Mouse (Mus musculus) macrophage (primary cell): ENCODE data around the gene Gm27021. TPM values are rescaled to one million over a fixed set of nuclear protein-coding genes. Genes with fewer than 3 reads are reported as not detected.

ENCODE experiments used
- H3K27ac ChIP-seq: fragments of 350-480 bp; formaldehyde crosslinking; 2 replicates; pipeline ENCODE4 v1.9.0; 2021
- H3K36me3 ChIP-seq: fragments of 350-480 bp; formaldehyde crosslinking; 2 replicates; pipeline ENCODE4 v1.9.0; 2021; ENCODE audit errors: inconsistent target
- H3K4me3 ChIP-seq: fragments of 350-480 bp; formaldehyde crosslinking; 2 replicates; pipeline ENCODE4 v1.9.0; 2021; ENCODE audit errors: inconsistent target
- H3K79me2 ChIP-seq: fragments of 350-480 bp; formaldehyde crosslinking; 2 replicates; pipeline ENCODE4 v1.9.0; 2021; ENCODE audit errors: inconsistent target
- WGBS: methylation state at CpG from one replicate; pipeline ENCODE4 v1.1.7; 2026; ENCODE audit warnings: inconsistent platforms; ENCODE audit not compliant: missing documents; 5-methylcytosine and 5-hydroxymethylcytosine counted together
- polyA plus RNA-seq: library from polyadenylated mRNA; stranded (reverse); fragments of 250-400 nt; gene quantifications from 3 replicates; pipeline ENCODE4 v1.2.4, GENCODE M21; 2018; ENCODE audit warnings: inconsistent platforms

Gm27021 gene
- polyA plus RNA-seq, 1 experiment from 2014 or later = not detected

- H3K4me3 ChIP-seq = peak within 1 kb of the TSS; percentile 79
- peak within 1 kb of the TSS; percentile 38 for H3K27ac ChIP-seq
- WGBS = under 1% methylated on average over 67 of the region's 67 CpGs
- peaks cover 13% of the 10 kb centered on the region; the same call in 1 of the 2 replicates for H3K79me2 ChIP-seq
- no peaks in the 10 kb centered on the region for H3K36me3 ChIP-seq
These were observed 78.7 kb downstream of the Gm27021 start, which contains the start of gene Gins2 for GRCm38 (mm10) chr8:120588908-120589771. Gene Gins2 (minus strand): TSS chr8:120589304.

- WGBS = 91% methylated on average over 10 of the region's 10 CpGs
- Histone ChIP-seq H3K36me3 (peaks cover 12% of the 10 kb centered on the region), H3K27ac (no peak overlapping the region)
These were observed 82.4 kb downstream of the Gm27021 start for GRCm38 (mm10) chr8:120585521-120585920.

GRCm38 (mm10) chr8:120581811-120582210 lies 86.1 kb downstream of the Gm27021 start:
- H3K36me3 ChIP-seq = peaks cover 49% of the 10 kb centered on the region
- 92% methylated on average over 8 of the region's 8 CpGs for WGBS
- H3K4me3 ChIP-seq = no peak overlapping the region
- H3K27ac ChIP-seq = no peak overlapping the region
- H3K79me2 ChIP-seq = 0 out of 2 replicates have a peak, but pooled peaks cover 3% of the 10 kb centered on the region

More at GRCm38 (mm10) chr8:120585521-120585920, 82.4 kb downstream of the Gm27021 start:
- Histone ChIP-seq H3K79me2 (peaks cover 13% of the 10 kb centered on the region; the same call in 1 of the 2 replicates), H3K4me3 (no peak overlapping the region)

- 93% methylated on average over 12 of the region's 12 CpGs for WGBS
- H3K36me3 ChIP-seq = peaks cover 54% of the 10 kb centered on the region
- no peak overlapping the region for H3K4me3 ChIP-seq
- H3K79me2 ChIP-seq = no peaks in the 10 kb centered on the region
- no peak overlapping the region for H3K27ac ChIP-seq
These were observed 86.5 kb downstream of the Gm27021 start for GRCm38 (mm10) chr8:120581329-120581728.

- Histone ChIP-seq H3K4me3 (no peak overlapping the region), H3K36me3 (peaks cover 62% of the 10 kb centered on the region), H3K27ac (no peak overlapping the region), H3K79me2 (no peaks in the 10 kb centered on the region)
- WGBS = 93% methylated on average over 8 of the region's 8 CpGs
These were observed 87.4 kb downstream of the Gm27021 start for GRCm38 (mm10) chr8:120580336-120581000.

GRCm38 (mm10) chr8:120577821-120578220 lies 90.1 kb downstream of the Gm27021 start:
- H3K36me3 ChIP-seq = peaks cover 89% of the 10 kb centered on the region
- no peak overlapping the region for H3K4me3 ChIP-seq
- WGBS = 95% methylated on average over 16 of the region's 17 CpGs
- no peaks in the 10 kb centered on the region for H3K79me2 ChIP-seq
- H3K27ac ChIP-seq = no peak overlapping the region

GRCm38 (mm10) chr8:120575801-120576200 lies 92.1 kb downstream of the Gm27021 start:
- no peak overlapping the region for H3K27ac ChIP-seq
- peaks cover 92% of the 10 kb centered on the region for H3K36me3 ChIP-seq
- no peaks in the 10 kb centered on the region for H3K79me2 ChIP-seq
- WGBS = 93% methylated on average over 9 of the region's 9 CpGs
- no peak overlapping the region for H3K4me3 ChIP-seq

GRCm38 (mm10) chr8:120574941-120575340 lies 92.9 kb downstream of the Gm27021 start:
- no peak overlapping the region for H3K4me3 ChIP-seq
- 97% methylated on average over 17 of the region's 19 CpGs for WGBS
- H3K79me2 ChIP-seq = no peaks in the 10 kb centered on the region
- H3K27ac ChIP-seq = no peak overlapping the region
- H3K36me3 ChIP-seq = peaks cover 84% of the 10 kb centered on the region

GRCm38 (mm10) chr8:120573866-120574265 lies 94.0 kb downstream of the Gm27021 start:
- WGBS = 90% methylated on average over 11 of the region's 11 CpGs
- peaks cover 73% of the 10 kb centered on the region for H3K36me3 ChIP-seq
- H3K4me3 ChIP-seq = no peak overlapping the region
- no peaks in the 10 kb centered on the region for H3K79me2 ChIP-seq
- no peak overlapping the region for H3K27ac ChIP-seq

GRCm38 (mm10) chr8:120572534-120572933 lies 95.3 kb downstream of the Gm27021 start:
- 14% methylated on average over 20 of the region's 21 CpGs for WGBS
- Histone ChIP-seq H3K79me2 (no peaks in the 10 kb centered on the region), H3K27ac (peak overlapping the region; percentile 22; the same call in 1 of the 2 replicates), H3K4me3 (no peak overlapping the region), H3K36me3 (peaks cover 64% of the 10 kb centered on the region)

- Histone ChIP-seq H3K4me3 (no peak overlapping the region), H3K36me3 (peaks cover 64% of the 10 kb centered on the region), H3K27ac (no peak overlapping the region), H3K79me2 (peaks cover 2% of the 10 kb centered on the region; the same call in 1 of the 2 replicates)
- WGBS = 100% methylated on average over 8 of the region's 8 CpGs
These were observed 96.3 kb downstream of the Gm27021 start for GRCm38 (mm10) chr8:120571561-120571960.

DNA sequence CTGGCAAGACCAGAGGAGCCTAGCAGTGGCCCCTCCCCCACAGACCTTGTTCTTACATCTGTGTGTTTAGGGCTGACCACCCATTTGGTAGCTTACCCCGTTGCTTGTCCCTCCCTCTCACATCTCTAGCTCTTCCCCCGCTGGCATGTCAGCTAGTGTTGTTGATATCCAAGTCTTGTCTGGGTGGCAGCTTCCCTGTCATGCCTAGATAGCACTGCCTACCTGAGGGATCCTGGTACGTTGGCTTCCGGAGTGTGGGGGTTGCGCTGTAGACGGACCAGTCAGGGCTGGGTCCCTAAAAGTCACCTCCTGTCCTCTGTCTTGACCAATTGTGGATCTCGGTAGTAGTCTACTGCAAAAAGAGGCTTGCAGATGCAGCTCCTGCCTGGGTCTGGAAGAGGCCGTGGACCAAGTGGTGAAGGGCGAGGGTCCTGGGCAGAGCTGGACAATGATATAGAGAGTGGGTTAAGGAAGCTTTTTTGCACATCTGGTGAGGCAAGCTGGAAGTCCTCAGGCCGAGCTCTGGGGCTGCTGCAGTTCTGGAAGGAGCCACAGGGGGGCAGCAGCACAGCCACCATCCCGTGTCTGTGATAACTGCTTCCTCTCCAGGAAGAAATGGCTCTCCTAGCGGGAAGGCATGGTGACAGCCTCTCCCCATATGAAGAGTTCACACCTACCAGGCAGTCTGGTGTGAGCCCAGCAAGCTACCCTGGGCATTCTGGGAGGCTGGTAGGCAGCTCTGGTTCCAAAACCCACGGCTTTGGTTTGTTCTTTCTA lies 97.8 kb downstream of the Gm27021 start:
- 61% methylated on average over 13 of the region's 13 CpGs for WGBS
- no peak overlapping the region for H3K4me3 ChIP-seq
- peaks cover 51% of the 10 kb centered on the region for H3K36me3 ChIP-seq
- H3K79me2 ChIP-seq = peaks cover 16% of the 10 kb centered on the region; the same call in 1 of the 2 replicates
- H3K27ac ChIP-seq = no peak overlapping the region

DNA sequence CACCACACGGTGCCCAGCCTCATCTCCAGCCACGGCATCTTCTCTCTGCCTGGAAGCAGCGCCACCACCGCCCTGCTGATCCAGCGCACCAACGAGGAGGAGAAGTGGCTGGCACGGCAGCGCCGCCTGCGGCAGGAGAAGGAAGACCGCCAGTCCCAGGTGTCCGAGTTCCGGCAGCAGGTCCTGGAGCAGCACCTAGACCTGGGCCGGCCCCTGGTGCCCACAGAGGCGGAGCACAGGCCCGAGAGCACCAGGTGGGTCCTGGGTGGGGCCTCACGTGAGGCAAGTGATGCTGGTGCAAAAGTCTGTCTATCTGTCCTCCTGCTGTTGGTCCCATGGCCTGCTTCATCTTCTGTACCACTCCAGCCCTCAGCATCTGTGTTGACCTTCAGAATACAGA lies 98.8 kb downstream of the Gm27021 start:
- Histone ChIP-seq H3K36me3 (peaks cover 41% of the 10 kb centered on the region; the same call in 1 of the 2 replicates), H3K79me2 (peaks cover 17% of the 10 kb centered on the region; the same call in 1 of the 2 replicates)
- 95% methylated on average over 8 of the region's 17 CpGs for WGBS

DNA sequence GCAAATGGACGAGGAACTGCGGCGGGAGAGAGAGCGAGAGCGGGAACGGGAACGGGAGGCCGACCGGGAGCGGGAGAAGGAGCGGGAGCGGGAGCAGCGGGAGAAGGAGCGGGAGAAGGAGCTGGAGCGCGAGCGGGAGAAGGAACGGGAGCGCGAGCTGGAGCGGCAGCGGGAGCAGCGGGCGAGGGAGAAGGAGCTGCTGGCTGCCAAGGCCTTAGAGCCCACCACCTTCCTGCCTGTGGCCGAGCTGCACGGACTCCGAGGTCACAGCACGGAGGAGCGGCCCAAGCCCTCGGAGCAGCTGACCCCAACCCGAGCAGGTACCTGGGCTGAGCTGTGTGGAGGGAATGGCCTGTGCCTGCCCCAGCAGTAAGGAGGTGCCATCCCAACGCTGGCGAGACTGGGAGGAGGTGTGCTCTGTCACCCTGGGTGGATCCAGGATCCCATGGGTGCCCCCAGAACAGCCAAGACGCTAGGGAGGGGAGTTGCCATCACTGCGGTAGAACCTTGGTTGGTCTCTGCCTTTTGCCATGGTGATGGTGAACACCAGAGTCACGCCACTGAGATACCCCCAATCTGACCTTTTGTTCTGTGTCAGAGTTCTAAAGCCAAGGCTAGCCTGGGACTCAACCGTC lies 99.6 kb downstream of the Gm27021 start:
- H3K79me2 ChIP-seq = peaks cover 17% of the 10 kb centered on the region; the same call in 1 of the 2 replicates
- no peak overlapping the region for H3K4me3 ChIP-seq
- H3K27ac ChIP-seq = no peak overlapping the region
- WGBS = 94% methylated on average over 35 of the region's 37 CpGs
- peaks cover 33% of the 10 kb centered on the region; the same call in 1 of the 2 replicates for H3K36me3 ChIP-seq

More for the DNA sequence above, 98.8 kb downstream of the Gm27021 start:
- Histone ChIP-seq H3K27ac (no peak overlapping the region), H3K4me3 (no peak overlapping the region)
